Mouse (Mus musculus) hindbrain, embryonic 11.5 days (tissue): ENCODE measurements around the gene Ulk1. TPM values are rescaled to one million over a fixed set of nuclear protein-coding genes. Genes with fewer than 3 reads are reported as not detected.
"Not testable (repeated sequence)": the region's sequence is repeated elsewhere in the genome, so short reads cannot be mapped to it uniquely, and the experiment has no call there.

Experiments used
- ATAC-seq: fragments of 200-750 bp; cut with Nextera tagmentation; 2 replicates; pipeline ENCODE4 v1.8.0; 2017; ENCODE audit warnings: mild to moderate bottlenecking, moderate TSS enrichment, moderate library complexity; ENCODE audit not compliant: low FRiP score
- DNase-seq: peaks from one replicate; pipeline ENCODE4 v3.0.0-alpha.2; 2015; ENCODE audit warnings: low spot score
- H3K27ac ChIP-seq: fragments of 300-500 bp; sonication (generic); 2 replicates; pipeline ENCODE4 v1.5.1; 2014; ENCODE audit warnings: mild to moderate bottlenecking, low read depth, low read length
- H3K27me3 ChIP-seq: fragments of 300-500 bp; sonication (generic); 2 replicates; pipeline ENCODE4 v1.6.1; 2014; ENCODE audit warnings: mild to moderate bottlenecking, low read length, moderate library complexity, mixed read lengths; ENCODE audit not compliant: control insufficient read depth, insufficient read depth
- H3K36me3 ChIP-seq: fragments of 300-500 bp; sonication (generic); 2 replicates; pipeline ENCODE4 v1.6.1; 2014; ENCODE audit warnings: mild to moderate bottlenecking, low read length, moderate library complexity, mixed read lengths; ENCODE audit not compliant: control insufficient read depth, insufficient read depth
- H3K4me1 ChIP-seq: fragments of 300-500 bp; sonication (generic); replicated peaks from 2 replicates; pipeline ENCODE4 v1.6.1; 2014; ENCODE audit warnings: low read length, mixed read lengths; ENCODE audit not compliant: control insufficient read depth, insufficient read depth
- H3K4me2 ChIP-seq: fragments of 300-500 bp; sonication (generic); replicated peaks from 2 replicates; pipeline ENCODE4 v1.6.1; 2014; ENCODE audit warnings: mild to moderate bottlenecking, low read depth, low read length
- H3K4me3 ChIP-seq: fragments of 300-500 bp; sonication (generic); 2 replicates; pipeline ENCODE4 v1.5.1; 2014; ENCODE audit warnings: low read depth, low read length
- H3K9ac ChIP-seq: fragments of 300-500 bp; sonication (generic); 2 replicates; pipeline ENCODE4 v1.6.1; 2014; ENCODE audit warnings: low read depth, low read length
- H3K9me3 ChIP-seq: fragments of 300-500 bp; sonication (generic); 2 replicates; pipeline ENCODE4 v1.6.1; 2016; ENCODE audit warnings: low read length; ENCODE audit not compliant: control insufficient read depth
- WGBS: fragments of 180-500 bp; shearing (Covaris S2); extraction: QIAGEN DNeasy Blood & Tissue Kit; methylation state at CpG from one replicate; pipeline ENCODE4 v1.1.7; 2014; 5-methylcytosine and 5-hydroxymethylcytosine counted together
- polyA plus RNA-seq: library from polyadenylated mRNA; unstranded; fragments of >200 nt; fragmentation: Nextera tagmentation; extraction: Ambion mirVana; gene quantifications from 2 replicates; pipeline ENCODE4 v1.2.1, GENCODE M21; 2014

Ulk1 gene
- polyA plus RNA-seq, 1 experiment from 2014 or later: 36.1 TPM

- DNase-seq: no peak
- no peak for ATAC-seq
- Histone ChIP-seq H3K36me3 (peaks cover 6% of the 10 kb centered on the region), H3K4me1 (no peaks in the 10 kb centered on the region), H3K4me2 (no peak overlapping the region), H3K27me3 (no peaks in the 10 kb centered on the region), H3K9me3 (no peaks in the 10 kb centered on the region), H3K4me3 (no peak overlapping the region), H3K9ac (no peak overlapping the region), H3K27ac (no peak overlapping the region)
- 92% methylated on average over 12 of the region's 12 CpGs for WGBS
Observed at GRCm38 (mm10) chr5:110778263-110778662, 31.6 kb downstream of the Ulk1 start.

DNA sequence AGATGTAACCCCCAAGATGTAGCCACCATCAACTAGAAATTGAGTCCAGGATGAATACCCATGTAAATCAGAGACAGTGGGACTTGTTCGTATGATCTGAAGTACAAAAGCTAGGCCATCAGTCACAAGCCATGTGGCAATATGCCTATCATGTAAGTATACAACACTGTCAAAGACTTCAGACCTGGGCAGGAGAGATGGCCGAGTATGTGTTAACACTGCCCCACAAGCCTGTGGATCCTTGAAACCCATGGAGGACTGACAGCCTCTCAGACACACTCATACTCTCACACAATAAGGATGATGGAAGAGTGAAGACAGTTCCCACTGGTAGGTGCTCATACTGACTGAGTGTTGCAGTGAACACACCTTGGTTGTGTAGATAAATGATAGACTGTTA lies 33.8 kb downstream of the Ulk1 start:
- H3K4me3 ChIP-seq: no peak overlapping the region
- no peaks in the 10 kb centered on the region for H3K9me3 ChIP-seq
- no peak overlapping the region for H3K9ac ChIP-seq
- H3K27ac ChIP-seq: no peak overlapping the region
- H3K4me1 ChIP-seq: no peaks in the 10 kb centered on the region
- no peaks in the 10 kb centered on the region for H3K27me3 ChIP-seq
- ATAC-seq (no peak), DNase-seq (no peak)
- 90% methylated on average over 2 of the region's 2 CpGs for WGBS
- no peak overlapping the region for H3K4me2 ChIP-seq
- H3K36me3 ChIP-seq: peaks cover 6% of the 10 kb centered on the region

- ATAC-seq: no peak
- 94% methylated on average over 11 of the region's 11 CpGs for WGBS
- Histone ChIP-seq H3K4me3 (no peak overlapping the region), H3K27me3 (no peaks in the 10 kb centered on the region), H3K4me1 (no peaks in the 10 kb centered on the region), H3K27ac (no peak overlapping the region), H3K4me2 (no peak overlapping the region), H3K9me3 (no peaks in the 10 kb centered on the region), H3K9ac (no peak overlapping the region), H3K36me3 (peaks cover 6% of the 10 kb centered on the region)
- no peak for DNase-seq
Observed at GRCm38 (mm10) chr5:110774511-110774910, 35.4 kb downstream of the Ulk1 start.

DNA sequence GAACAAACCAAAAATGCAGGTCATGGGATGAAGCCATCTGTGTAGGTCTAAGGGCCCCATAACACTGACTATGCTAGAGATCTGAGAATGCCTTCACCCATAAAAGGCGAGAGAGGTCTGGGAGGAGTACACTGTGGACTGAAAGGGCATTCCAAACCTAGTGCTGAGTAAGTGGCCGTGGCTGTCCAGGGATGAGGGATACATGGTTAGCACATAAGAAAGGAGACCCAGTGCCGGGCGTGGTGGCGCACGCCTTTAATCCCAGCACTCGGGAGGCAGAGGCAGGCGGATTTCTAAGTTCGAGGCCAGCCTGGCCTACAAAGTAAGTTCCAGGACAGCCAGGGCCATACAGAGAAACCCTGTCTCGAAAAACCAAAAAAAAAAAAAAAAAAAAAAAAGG lies 37.0 kb downstream of the Ulk1 start:
- not testable (repeated sequence) for H3K9ac ChIP-seq, H3K4me1 ChIP-seq, H3K36me3 ChIP-seq, H3K4me3 ChIP-seq, H3K27ac ChIP-seq, H3K27me3 ChIP-seq, H3K9me3 ChIP-seq, DNase-seq, ATAC-seq, H3K4me2 ChIP-seq
- WGBS: 93% methylated on average over 10 of the region's 10 CpGs

DNA sequence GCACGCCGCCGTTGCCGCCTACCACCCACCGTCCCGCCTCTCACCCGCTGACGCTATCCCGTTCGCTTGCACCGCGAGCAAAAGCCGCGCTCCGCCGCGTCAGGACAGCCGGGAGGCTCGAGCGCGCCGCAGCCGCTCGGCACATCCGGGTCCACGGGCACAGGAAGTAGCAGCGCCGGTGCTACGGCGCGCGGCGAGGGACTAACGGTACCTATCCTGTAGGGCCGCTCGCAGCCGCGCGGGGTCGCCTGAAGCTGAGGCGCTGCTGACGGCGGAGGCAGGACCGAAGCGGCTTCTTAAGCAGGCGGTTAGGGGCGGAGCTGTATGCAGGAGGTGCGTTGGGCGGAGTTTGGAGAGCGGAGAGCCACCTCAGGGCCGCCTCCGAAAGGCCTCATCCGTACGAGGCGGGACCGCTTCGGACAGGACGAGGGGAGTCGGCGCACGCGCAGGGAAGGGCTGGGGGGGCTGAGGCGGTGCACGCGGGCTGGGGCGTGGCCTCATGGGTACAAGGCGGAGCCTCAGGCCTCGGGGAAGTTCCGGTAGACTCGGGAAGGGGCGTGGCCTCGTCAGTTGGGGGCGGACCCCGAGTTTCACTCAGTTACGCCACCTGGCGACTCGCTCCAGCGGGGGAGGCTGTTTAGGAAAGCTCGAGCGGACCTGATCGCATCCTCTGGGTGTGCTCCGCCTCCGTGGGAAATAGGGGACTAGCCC lies 39.3 kb downstream of the Ulk1 start, which contains the start of gene Ep400:
Gene Ep400, minus strand, starts transcription at position 270 of the 711 bp plus-strand sequence.
- Histone ChIP-seq H3K4me3 (peak within 1 kb of the TSS; percentile 94), H3K36me3 (peaks cover 6% of the 10 kb centered on the region), H3K27ac (peak within 1 kb of the TSS; percentile 94), H3K9ac (peak within 1 kb of the TSS; percentile 92), H3K9me3 (no peaks in the 10 kb centered on the region), H3K4me2 (peak within 1 kb of the TSS; percentile 44), H3K27me3 (no peaks in the 10 kb centered on the region), H3K4me1 (peaks cover 6% of the 10 kb centered on the region; the same call in 1 of the 2 replicates)
- WGBS: under 1% methylated on average over 83 of the region's 83 CpGs
- peak; percentile 98 for ATAC-seq
- DNase-seq: peak; percentile 99

GRCm38 (mm10) chr5:110770031-110770445 lies 39.9 kb downstream of the Ulk1 start:
- no peak for DNase-seq
- Histone ChIP-seq H3K9ac (peak overlapping the region; percentile 92), H3K27me3 (no peaks in the 10 kb centered on the region), H3K4me1 (peaks cover 6% of the 10 kb centered on the region; the same call in 1 of the 2 replicates), H3K4me3 (peak overlapping the region; percentile 94), H3K36me3 (peaks cover 6% of the 10 kb centered on the region), H3K27ac (peak overlapping the region; percentile 94), H3K4me2 (peak overlapping the region; percentile 44), H3K9me3 (no peaks in the 10 kb centered on the region)
- ATAC-seq: peak; percentile 70
- 0% methylated on average over 49 of the region's 58 CpGs for WGBS

GRCm38 (mm10) chr5:110769272-110769671 lies 40.6 kb downstream of the Ulk1 start:
- no peak for ATAC-seq
- peak overlapping the region; percentile 94 for H3K4me3 ChIP-seq
- H3K27ac ChIP-seq: no peak overlapping the region
- peak overlapping the region; percentile 44 for H3K4me2 ChIP-seq
- DNase-seq: no peak
- no peaks in the 10 kb centered on the region for H3K27me3 ChIP-seq
- no peaks in the 10 kb centered on the region for H3K9me3 ChIP-seq
- H3K9ac ChIP-seq: peak overlapping the region; percentile 92
- H3K4me1 ChIP-seq: peaks cover 6% of the 10 kb centered on the region; the same call in 1 of the 2 replicates
- WGBS: 63% methylated on average over 4 of the region's 4 CpGs
- H3K36me3 ChIP-seq: 0 out of 2 replicates have a peak, but pooled peaks cover 2% of the 10 kb centered on the region

DNA sequence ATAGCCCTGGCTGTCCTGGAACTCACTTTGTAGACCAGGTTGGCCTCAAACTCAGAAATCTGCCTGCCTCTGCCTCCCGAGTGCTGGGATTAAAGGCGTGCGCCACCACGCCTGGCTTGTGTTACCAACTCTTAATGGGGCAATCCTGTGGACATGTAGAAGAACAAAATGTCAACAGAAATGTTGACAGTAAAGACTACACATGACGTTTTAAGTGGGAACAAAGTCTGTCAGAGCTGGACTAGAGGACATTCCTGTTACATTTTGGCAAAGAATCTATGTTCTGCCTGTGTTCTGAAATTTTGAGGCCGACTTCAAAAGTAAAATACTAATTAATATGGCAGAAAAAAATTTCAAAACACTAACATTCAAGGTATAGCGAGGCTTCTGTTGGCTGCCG lies 46.0 kb downstream of the Ulk1 start:
- H3K4me2 ChIP-seq: no peak overlapping the region
- H3K4me3 ChIP-seq: no peak overlapping the region
- ATAC-seq (no peak), DNase-seq (no peak)
- H3K27ac ChIP-seq: no peak overlapping the region
- no peak overlapping the region for H3K9ac ChIP-seq
- H3K4me1 ChIP-seq: 0 out of 2 replicates have a peak, but pooled peaks cover 2% of the 10 kb centered on the region
- no peaks in the 10 kb centered on the region for H3K27me3 ChIP-seq
- no peaks in the 10 kb centered on the region for H3K9me3 ChIP-seq
- WGBS: 98% methylated on average over 8 of the region's 8 CpGs
- H3K36me3 ChIP-seq: no peaks in the 10 kb centered on the region

DNA sequence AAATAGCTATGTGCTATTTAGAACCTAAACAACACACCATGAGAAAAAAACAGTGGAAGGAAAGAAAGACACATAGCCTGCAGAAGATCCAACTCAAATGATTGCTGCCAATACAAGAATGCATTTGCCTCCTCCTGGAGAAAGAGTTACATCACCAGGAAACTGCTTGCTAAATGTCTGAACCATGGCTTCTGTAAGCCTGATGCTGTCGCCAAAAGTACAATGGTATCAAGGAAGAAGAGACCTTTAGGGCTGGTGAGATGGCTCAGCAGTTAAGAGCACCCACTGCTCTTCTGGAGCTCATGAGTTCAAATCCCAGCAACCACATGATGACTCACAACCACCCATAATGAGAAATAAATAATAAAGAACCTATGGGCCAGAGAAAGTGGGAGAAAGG lies 64.9 kb downstream of the Ulk1 start:
- no peak overlapping the region for H3K4me2 ChIP-seq
- no peaks in the 10 kb centered on the region for H3K9me3 ChIP-seq
- H3K27ac ChIP-seq: no peak overlapping the region
- H3K4me1 ChIP-seq: no peaks in the 10 kb centered on the region
- DNase-seq (no peak), ATAC-seq (no peak)
- H3K4me3 ChIP-seq: no peak overlapping the region
- H3K9ac ChIP-seq: no peak overlapping the region
- H3K36me3 ChIP-seq: 0 out of 2 replicates have a peak, but pooled peaks cover 2% of the 10 kb centered on the region
- H3K27me3 ChIP-seq: no peaks in the 10 kb centered on the region
- 88% methylated on average over 1 of the region's 1 CpGs for WGBS
